Mouse (Mus musculus) thymus, adult 18-20 months (tissue): ENCODE results near the gene Caprin1.
A peak's percentile ranks its signal among the peaks of the same experiment; 100 is the strongest.

Source experiments
- DNase-seq, 2 experiments: peaks; one replicate each; pipeline ENCODE4 v3.0.0; 2022; ENCODE audit warnings: mixed read lengths in 2 of 2

The Caprin1 gene

DNA sequence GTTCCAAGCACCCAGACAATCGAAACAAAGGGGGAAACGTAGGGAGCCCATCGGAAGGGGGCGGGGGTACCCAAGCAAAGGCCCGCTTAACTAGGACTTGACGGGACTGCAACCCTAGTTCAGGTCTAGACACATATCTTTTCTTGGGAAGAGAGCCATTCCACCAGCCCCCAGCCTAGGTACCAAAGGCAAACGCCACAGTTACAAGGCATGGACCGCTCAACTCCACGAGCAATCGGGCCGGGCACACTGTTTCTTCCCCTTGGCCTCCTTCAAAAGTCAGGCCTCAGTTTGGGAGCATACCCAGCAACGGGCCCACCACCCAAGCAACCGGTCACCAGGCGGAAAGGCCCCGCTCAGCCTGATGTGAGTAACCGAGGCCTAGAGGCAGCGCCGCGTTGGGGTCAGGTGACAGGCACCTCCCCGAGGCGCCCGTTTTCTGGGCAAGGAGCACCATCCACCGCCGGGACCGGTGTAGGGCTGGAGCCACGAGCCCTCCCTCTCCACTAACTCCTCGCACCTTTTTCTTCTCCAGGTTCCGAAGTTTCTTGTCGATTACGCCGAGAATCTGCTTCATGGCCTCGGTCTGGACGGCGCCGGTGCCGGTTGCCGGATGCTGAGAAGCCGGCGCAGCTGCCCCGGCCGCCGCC is 1.1 kb downstream of the Caprin1 start:
- peak; percentile 51 to 60 for DNase-seq

DNA sequence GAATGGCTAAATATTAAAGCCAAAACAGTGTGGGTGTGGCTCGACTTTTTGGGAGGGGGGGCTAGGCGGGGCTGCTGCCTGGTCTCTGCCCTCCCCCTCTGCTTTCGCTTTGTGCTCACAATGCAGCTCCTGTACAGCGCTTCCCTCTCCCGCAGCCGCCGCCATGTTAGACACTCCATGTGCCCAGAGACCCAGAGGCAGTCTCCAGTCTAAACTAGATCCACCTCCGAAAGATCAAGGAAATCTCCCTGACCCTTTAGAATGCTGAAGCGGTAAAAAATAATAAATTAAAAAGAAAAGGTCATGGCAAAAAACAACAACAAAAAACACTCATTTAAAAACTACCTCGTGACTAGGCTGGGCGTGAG is 1.6 kb downstream of the Caprin1 start:
- peak; percentile 69 to 74 for DNase-seq

DNA sequence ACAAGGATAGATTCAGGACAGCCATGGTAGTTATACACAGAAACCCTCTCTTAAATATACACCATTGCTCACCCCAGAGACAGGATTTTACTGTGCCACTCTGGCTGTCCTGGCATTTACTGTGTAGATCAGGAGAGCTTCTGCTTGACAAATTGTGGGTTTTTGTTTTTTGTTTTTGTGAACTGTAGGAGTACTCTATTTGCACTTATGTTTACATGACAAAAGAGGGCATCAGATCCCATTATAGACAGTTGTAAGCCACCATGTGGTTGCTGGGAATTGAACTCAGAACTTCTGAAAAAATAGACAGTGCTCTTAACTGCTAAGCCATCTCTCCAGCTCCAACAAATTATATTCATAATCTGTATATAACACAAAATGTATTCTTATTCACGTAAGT is 5.4 kb downstream of the Caprin1 start:
- DNase-seq, result no peak

DNA sequence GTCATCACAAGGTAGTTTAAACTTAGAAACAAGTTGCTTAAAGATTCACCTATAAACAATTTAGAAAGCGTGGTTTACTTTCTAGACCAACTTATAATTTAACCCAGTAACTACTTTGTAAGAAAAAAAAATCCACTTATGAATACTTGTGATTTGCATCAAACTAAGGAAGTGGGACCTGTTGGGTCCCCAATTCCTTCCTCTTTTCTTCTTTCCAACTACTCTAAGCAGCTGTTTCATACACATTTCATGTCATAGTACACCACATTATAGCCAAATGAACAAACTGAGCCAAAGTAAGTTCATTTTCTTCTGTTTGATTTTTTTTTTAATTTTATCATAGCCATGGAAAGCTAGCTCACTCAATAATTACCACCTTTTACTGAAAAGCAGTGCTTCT is 11.7 kb downstream of the Caprin1 start:
- DNase-seq, result no peak

DNA sequence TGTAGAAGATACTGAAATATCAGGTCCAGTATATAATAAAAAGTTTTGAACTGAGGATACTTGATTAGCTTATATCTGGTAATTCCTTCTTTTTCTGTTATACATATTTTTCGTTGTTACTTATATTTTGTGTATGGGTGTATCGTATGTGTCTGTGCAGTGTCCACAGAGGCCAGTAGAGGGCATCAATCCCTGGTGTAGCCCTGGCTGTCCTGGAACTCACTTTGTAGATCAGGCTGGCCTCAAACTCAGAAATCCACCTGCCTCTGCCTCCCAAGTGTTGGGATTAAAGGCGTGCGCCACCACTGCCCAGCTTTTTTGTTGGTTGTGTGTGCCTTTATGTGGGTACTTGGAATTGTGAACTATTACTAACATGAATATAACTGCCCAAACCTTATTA is 12.8 kb downstream of the Caprin1 start:
- no peak for DNase-seq

DNA sequence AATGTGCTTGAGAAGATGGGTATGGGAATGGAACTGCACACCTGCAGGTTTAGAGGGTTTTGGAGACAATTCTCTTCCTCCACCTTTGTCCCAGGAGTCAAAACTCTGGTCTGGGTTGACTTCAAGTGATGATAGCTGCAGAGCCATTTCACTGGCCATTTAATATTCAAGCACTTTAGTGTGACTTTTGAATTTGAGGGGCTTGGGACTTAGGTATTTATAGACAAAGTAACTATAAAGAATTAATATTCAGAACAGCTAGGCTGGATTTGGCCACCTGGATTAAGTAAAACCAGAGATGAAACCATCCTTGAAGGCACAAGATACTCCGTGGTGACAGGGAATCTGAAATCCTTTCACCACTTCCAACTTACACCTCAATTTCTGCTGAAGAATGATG is 35.0 kb downstream of the Caprin1 start:
- DNase-seq, result no peak

DNA sequence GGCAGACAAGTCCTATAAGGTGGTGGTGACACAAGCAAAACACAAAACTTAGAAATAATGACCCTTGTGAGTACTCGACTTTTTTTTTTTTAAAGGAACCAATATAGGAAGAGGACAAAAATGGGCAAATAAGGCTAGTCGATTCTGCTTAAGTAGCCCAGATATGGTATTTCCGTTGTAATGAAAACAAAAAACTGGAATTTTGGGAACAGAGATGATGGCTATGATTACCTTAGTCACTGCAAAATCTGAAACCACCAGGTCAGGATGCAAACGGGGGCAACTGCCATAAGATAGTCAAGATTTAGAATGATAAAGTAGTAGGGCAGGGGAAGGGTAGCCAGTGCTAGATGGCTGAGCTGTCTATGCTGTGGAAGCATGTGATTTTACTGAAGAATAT is 35.5 kb downstream of the Caprin1 start:
- no peak for DNase-seq

DNA sequence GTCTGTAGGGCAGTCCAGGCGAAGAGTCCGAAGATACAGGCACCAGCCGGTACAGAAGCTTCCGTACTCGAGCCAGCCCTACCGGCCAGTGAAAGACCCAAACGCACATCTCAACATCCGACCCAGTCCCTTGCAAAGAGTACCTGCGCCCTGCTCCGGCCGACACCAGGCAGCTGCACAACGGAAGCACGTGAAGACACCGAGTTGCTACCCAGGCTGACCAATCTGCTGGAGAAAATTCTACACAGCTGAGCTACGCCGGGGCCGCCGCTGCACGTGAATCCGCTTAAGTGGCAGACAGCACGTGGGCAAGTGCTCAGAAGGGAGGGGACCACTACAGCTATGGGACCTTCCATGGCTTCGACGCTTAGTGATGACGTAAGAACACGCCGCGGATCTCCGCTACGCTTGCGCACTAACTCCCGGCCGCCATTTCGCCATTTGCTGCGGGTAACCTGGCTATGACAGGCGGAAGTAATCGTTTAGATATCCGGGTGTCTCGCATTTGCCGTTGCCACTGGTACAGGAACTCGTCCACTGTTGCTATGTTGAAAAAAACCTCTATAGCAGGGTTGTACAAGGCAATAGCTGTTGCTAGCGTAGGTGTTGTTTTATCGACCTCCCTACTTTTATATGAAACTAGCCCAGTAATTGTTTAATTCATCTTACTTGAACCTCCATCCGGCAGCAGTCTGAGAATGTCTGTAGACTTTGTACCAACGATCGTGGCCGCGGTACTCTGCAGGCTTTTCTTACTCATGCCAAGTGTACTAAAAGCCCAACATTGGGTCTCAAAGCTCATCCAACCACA is 36.3 kb downstream of the Caprin1 start, which contains the start of gene Nat10:
Gene Nat10, minus strand, starts transcription at position 365 of the 811 bp plus-strand sequence.
- peak; percentile 96 to 97 for DNase-seq

DNA sequence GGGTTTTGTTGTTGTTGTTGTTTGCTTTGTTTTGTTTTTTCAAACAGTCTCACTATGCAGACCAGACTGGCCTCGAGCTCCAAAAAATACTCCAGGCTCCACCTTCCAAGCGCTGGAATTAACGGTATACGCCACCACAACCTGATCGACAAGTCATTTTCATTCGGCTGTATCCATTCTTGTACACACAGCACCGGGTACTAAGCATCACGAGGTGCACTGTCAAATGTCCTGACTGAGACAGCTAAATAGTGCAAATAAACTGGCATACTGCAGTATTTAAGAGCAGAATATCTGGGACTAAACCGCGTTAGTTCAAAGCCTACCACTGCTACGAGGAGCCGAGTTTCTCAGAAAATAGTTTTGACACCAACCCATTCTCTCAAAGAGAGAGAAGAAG is 37.0 kb downstream of the Caprin1 start:
- no peak for DNase-seq

DNA sequence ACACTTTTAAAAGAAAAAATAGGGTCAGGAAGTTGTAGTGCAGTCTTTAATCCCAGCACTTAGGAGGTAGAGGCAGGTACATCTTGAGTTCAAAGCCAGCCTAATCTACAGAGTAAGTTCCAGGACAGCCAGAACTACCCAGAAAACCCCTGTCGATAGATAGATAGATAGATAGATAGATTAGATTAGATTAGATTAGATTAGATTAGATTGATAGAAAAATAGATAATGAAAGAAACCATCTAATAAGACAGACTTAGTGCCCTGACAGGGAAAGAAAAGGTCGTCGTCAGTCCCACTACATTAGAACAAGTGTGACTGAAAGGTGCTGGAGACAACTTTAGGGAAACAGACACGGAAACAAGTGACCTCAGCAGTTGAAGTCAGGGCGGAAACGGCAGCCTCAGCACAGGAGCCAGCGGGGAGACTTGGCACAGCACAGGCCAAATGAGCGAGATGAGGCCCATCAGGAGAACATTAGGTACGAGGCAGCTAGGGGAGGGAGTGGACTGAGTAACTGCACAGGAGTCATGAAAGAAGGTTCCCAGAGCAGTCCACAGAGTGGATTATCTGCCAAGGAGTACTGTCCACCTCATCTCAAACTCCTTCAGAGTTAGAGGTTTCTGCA is 41.9 kb downstream of the Caprin1 start:
- no peak for DNase-seq

DNA sequence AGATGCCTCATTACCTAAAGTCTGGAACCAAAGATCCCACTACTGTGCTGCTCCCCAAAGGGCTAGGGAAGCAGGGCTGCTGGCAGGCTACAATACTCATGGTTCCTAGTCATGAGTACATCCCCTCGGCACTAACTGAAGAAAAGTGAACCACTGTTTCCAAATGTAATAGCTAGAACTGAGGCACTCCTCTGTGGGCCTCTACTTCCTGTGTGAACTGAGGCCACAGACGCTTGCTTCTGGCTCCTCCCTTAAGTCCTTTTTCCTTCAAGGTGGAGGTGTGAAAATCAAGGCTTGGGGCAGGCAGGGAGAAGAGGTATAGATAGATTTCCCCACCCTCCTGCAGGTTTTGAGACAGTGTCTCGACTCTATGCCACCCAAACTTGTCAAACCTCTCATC is 42.8 kb downstream of the Caprin1 start:
- DNase-seq, result no peak

DNA sequence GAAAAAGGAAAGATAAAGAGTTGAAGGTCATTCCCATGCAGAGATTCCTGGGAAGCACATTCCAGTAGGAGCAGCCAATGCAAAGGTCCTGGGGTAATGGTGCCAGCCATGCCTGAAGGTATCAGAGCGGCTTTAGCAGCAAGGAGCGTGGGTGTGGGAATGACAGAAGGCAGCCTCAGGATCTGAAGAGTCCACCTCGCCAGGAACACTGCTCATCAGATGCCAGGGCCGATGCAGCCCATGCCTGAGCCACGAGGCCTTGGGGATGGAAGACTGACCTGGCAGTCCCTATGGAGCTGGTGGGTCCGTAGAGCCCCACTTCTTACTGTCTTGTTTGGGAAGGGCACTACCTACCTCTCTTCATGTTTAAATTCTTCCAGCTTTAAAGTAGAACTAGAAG is 45.7 kb downstream of the Caprin1 start:
- no peak for DNase-seq

DNA sequence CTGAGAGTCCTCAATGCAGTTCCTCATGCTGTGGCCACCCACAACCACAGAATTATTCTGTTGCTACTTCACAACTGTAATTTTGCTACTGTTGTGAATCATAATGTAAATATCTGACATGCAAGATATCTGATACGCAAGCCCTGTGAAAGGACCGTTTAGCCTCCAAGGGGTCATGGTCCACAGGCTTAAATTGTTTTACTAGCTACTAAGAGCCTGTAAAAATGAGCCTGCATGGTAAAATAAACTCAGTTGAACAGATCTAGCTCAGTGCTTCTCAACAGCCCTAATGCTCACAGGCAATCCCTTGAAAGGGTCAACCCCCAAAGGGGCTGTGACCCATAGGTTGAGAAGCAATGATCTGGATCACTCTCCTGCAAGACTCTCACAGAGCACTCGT is 48.4 kb downstream of the Caprin1 start:
- DNase-seq, result no peak

DNA sequence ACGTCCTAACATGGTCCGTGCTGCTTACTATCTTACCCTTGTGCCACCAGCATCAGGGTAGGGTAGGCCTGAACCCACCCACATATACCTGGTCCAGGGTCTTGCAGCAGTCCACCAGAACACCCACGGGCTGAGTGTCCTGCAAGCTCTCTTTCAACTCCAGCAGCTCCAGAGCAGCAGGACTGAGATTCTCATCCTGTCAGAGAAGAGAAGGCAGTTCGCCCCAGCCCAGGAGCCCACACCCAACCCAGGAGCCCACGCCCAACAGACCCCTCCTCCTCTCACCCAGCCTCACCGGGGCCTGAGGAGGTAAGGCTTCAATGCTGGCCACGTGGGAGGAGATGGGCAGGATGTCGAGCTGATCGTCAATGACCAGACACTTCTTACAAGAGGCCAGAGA is 49.6 kb downstream of the Caprin1 start:
- no peak for DNase-seq

DNA sequence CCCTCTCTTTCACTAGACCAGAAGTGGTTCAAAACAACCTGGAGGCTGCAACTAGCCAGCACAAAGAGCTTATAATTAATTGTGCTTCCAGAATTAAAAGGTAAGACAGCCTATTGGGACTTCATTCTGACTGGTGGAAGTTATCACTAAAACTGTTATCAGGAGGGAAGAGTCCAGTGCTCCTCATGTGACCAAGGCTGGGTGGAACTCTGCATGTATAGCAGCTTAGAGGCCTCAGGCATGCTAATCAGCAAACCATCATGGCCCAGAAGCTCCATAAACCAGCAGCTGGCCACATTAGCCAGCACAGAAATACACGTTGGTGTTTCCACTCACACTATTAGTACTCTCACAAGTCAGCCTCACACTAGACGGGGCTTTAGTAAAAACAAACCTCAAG is 50.7 kb downstream of the Caprin1 start:
- no peak for DNase-seq

DNA sequence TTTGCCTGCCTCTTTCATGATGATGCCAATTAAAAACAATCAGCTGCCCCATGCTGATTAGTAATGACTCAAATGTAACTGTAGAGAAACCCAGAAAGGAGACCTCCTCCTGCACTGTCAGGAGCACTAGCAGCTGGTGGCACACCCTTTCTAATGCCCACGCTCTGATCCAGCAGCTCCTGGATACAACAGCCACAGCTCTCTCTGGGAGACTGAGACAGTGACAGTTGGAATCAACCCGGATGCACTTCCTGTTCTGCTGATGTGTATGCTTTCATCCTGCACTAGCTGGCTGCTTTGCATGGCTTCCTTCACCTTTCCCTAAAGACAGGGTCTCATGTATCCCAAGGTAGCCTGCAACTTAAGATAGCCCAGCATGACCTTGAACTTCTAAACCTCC is 51.4 kb downstream of the Caprin1 start:
- DNase-seq, result no peak

DNA sequence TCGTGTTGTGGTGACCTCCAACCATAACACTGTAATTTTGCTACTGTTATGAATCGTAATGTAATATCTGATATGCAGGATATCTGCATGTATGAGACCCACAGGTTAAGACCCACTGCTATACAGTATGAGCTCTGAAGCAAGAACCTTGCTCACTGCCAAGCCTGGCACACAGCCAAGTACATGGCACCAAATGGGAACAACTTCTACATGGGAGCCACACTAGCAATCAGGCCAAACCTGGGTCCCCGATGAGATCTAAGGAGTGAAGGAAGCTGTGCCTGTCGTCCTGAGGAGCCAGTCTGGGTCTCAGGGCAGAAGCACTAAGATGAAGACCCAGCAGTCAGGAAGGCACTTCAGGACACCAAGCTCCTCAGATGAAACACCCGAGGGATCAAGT is 52.0 kb downstream of the Caprin1 start:
- DNase-seq, result no peak

DNA sequence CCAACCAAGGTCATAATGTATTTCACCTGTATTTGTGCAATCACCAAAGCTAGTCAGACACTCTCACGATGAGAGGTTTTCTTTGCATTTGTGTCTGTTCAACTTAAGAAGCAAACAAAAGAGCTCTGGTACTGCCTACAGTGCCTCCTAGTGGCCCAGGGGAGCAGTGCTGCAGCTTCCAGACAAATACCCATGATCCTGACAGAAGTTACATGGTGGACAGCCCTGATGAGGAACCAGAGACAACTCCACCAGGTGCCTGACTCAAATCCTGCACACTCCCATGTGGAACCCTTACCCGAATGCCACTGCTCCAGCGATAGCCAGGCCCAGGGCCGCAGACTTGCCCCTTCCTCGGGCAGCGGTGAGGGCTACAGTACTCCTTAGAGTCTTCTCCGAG is 53.5 kb downstream of the Caprin1 start:
- peak; percentile 34 to 42 for DNase-seq

DNA sequence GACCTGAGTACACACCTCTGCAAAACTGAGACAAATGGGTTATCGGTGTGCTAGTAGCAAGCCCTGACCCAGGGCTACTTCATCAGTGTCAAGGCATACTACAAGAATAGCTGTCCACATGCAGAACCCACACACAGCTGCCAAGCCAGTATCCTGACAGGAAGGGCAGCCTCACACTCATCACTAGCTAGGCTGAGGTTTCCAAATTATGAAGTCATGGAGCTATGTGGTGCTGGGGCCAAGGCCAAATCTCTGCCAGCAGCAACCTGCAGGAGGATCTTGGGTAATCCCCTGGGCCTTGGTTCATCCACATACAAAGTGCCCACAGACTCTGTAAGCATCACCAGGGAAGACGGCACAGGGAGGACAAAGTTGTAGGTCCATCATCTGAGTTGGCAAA is 53.9 kb downstream of the Caprin1 start:
- DNase-seq, result no peak

DNA sequence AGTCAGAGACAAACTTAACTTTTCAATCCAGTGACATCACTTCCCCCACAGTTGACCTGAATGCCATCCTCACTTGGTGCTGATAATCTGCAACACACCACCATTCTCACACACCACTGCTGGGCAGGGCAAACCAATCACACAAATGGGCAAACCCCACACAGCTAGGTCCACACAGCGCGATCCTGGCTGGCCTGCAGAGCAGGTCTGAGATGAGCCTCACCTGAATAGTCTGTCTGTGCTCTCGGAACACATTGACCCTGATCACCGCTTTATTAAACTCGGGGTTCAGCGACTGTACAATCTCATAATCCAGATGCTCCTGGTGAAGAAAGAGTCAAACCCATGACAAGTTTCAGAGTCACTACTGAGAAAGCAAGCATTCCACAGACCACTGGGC is 54.6 kb downstream of the Caprin1 start:
- no peak for DNase-seq

DNA sequence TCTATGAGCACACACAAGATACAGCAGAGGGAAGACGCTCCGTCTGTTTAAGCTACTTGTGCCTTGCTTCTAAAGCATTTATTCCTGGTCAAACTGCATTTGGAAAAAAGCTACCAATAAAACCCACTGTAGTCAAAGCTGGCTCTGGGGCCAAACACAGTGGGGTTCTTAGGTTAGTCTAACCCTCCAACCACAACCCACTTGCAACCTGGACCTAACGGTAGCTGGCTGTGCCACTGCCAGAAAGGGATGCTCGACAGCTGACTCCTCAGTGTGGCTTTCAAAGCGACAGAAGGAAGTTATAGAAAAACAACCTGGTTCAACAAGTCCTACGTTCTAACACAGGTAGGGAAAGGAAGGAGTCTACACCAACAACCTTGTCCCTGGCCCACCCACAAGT is 66.0 kb downstream of the Caprin1 start:
- no peak for DNase-seq

DNA sequence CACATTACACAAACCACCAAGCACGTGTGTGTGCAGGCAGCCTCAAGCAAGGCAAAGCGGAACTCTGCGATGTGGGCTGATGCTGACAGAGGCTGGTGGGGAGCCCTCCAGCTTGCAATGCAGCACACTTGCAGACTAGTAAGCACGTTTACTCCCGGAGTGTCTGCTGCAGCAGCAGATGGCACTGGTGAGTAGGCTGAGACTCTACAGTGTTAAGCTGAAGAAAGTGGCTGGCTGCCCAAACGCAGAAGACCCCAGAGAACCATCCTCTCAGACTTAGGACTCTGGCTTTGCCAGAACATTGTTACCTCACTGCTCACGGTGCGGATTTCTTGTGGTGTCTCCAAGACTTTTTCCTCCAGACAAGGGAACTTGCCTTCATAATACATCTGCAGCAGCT is 66.5 kb downstream of the Caprin1 start:
- no peak for DNase-seq

DNA sequence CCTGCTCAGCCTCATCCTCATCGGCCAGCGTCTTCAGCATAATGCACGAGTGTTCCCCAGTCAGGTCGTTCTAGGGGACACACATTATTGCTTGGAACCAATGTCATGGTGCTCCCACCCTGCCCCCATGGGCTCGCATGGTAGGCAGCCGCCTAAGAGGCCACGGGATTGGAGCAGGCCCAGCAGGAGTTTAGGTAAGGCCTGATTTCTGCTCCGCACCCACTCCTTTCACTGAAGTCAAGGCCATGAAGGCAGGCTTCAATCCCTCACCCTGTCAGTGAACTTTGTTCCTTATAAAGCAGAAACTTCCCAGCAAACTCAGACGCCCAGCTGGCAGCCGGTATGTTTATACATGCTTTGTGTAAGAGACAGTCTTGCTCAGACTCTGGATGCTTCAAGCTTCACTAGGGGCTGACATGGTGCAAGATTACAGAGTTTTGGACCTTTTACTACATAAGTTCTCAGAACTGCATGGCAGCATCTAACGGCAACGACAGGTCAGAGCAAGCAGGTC is 69.4 kb downstream of the Caprin1 start:
- no peak for DNase-seq

DNA sequence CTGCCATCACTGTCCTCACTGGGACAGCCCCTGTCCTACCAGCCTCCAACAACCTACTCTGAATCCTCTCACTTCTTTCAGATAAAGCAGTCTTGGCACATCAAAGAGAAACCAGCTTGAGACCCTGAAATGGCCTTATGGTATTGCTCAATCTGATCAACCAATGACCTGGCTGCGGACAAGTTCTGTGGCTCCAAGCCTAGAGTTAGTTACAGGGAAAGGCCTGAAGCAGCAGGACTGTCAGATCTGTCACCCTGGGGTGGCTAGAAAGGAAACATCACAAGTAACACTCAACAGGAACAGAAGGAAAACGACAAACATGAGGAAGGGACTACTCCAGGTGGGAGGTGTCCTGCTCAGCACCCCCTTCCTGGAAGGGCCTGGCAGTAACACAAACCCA is 72.9 kb downstream of the Caprin1 start:
- no peak for DNase-seq
